10 mouse cellular contexts compared by ENCODE assay signal in the genomic region with DNA sequence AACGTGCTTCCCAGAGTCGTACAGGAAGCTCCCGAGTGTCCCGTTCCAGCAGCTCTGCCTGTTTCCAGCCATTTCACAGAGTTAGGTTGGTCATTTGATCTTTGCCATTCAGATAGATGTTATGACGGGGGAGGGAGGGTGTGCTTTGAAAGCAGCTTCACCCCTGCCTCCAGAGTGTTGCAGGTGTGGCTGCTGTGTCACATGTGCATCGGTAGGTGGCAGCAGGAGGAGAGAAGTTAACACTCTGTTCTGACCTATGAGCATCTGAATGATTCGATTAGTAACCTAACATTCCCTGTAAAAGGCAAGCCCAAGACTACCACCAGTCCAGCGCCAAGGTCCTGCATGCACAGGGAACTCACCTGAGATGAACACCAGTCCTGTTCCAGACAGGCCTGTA. TPM values are rescaled to one million over a fixed set of nuclear protein-coding genes. Genes with fewer than 3 reads are reported as not detected.
DNase-seq lines count a peak whose midpoint lies in the region; ATAC-seq lines count a peak whose summit lies in the region.
"Had no signal": no experiment of that assay in that cellular context is flagged by ENCODE, and none has a peak within 500 bp of the region (broad histone marks: within the 10 kb centered on the region; RNA-seq: fewer than 3 reads in every experiment).

No protein-coding gene starts in this region.

- WGBS in hindbrain, embryonic 11.5 days, result 52% methylated on average over 8 of the region's 8 CpGs
- 45% methylated on average over 8 of the region's 8 CpGs for WGBS in hindbrain, embryonic 16.5 days

- H3K9me3 ChIP-seq in hindbrain, embryonic 11.5 days (ENCODE audit: control insufficient read depth, low read length), result no peaks in the 10 kb centered on the region
- no peaks in the 10 kb centered on the region for H3K9me3 ChIP-seq in hindbrain, embryonic 16.5 days (ENCODE audit: control insufficient read depth, low read length)
- H3K9me3 ChIP-seq: liver, embryonic 13.5 days; stomach, embryonic 15.5 days had no signal

- H3K36me3 ChIP-seq in hindbrain, embryonic 11.5 days (ENCODE audit: control insufficient read depth, insufficient read depth, low read length), result no peaks in the 10 kb centered on the region
- H3K36me3 ChIP-seq in hindbrain, embryonic 16.5 days (ENCODE audit: control insufficient read depth, insufficient read depth, low read length), result no peaks in the 10 kb centered on the region
- H3K36me3 ChIP-seq: liver, embryonic 13.5 days; stomach, embryonic 15.5 days had no signal

- no peaks in the 10 kb centered on the region for H3K27me3 ChIP-seq in hindbrain, embryonic 11.5 days (ENCODE audit: control insufficient read depth, insufficient read depth, low read length)
- no peaks in the 10 kb centered on the region for H3K27me3 ChIP-seq in hindbrain, embryonic 16.5 days (replicated peaks; ENCODE audit: control insufficient read depth, insufficient read depth, low read length)
- H3K27me3 ChIP-seq: stomach, embryonic 15.5 days had no signal

- no peaks in the 10 kb centered on the region for H3K4me1 ChIP-seq in hindbrain, embryonic 11.5 days (replicated peaks; ENCODE audit: control insufficient read depth, insufficient read depth, low read length)
- no peaks in the 10 kb centered on the region for H3K4me1 ChIP-seq in hindbrain, embryonic 16.5 days (ENCODE audit: control insufficient read depth, insufficient read depth, low read depth, low read length)
- H3K4me1 ChIP-seq: stomach, embryonic 15.5 days had no signal

- no peak overlapping the region for H3K27ac ChIP-seq in hindbrain, embryonic 11.5 days (ENCODE audit: low read depth, low read length)
- no peak overlapping the region for H3K27ac ChIP-seq in hindbrain, embryonic 16.5 days (ENCODE audit: low read depth, low read length)
- H3K27ac ChIP-seq: liver, embryonic 13.5 days; stomach, embryonic 15.5 days had no signal

- no peak overlapping the region for H3K4me2 ChIP-seq in hindbrain, embryonic 11.5 days (replicated peaks; ENCODE audit: low read depth, low read length)
- H3K4me2 ChIP-seq in hindbrain, embryonic 16.5 days (ENCODE audit: low read length), result no peak overlapping the region
- H3K4me2 ChIP-seq: liver, embryonic 13.5 days; stomach, embryonic 15.5 days had no signal

- peak; percentile 42 for DNase-seq in hindbrain, embryonic 11.5 days (ENCODE audit: low spot score)
- peak; percentile 84 for DNase-seq in CD4-positive, CD25-positive, alpha-beta regulatory T cell, adult 2 months (ENCODE audit: low read depth, low spot score)
- DNase-seq in brain, adult 2 months (ENCODE audit: low read depth, low spot score), result peak; percentile 49
- DNase-seq in layer of hippocampus, adult 18-20 months (ENCODE audit: low spot score in 2 of 2), result no peak
- no peak for DNase-seq in gastrocnemius, adult 18-20 months (ENCODE audit: low spot score)
- DNase-seq: liver, embryonic 13.5 days had no signal

- H3K4me3 ChIP-seq in hindbrain, embryonic 11.5 days (ENCODE audit: low read depth, low read length), result no peak overlapping the region
- H3K4me3 ChIP-seq in hindbrain, embryonic 16.5 days (ENCODE audit: low read length), result no peak overlapping the region
- H3K4me3 ChIP-seq: liver, embryonic 13.5 days; stomach, embryonic 15.5 days had no signal

- H3K9ac ChIP-seq in hindbrain, embryonic 11.5 days (ENCODE audit: low read depth, low read length), result no peak overlapping the region
- H3K9ac ChIP-seq in hindbrain, embryonic 16.5 days (ENCODE audit: low read depth, low read length), result no peak overlapping the region
- H3K9ac ChIP-seq: liver, embryonic 13.5 days; stomach, embryonic 15.5 days had no signal

- ATAC-seq in hindbrain, embryonic 11.5 days (ENCODE audit: low FRiP score), result no peak
- no peak for ATAC-seq in hindbrain, embryonic 16.5 days
- peak; percentile 61 for ATAC-seq in megakaryocyte-erythroid progenitor cell, adult 5-6 weeks (replicated peaks; ENCODE audit: low FRiP score, low TSS enrichment, poor library complexity, severe bottlenecking)
- no peak for ATAC-seq in erythroid progenitor cell, adult 5-6 weeks (replicated peaks; ENCODE audit: low FRiP score, poor library complexity, severe bottlenecking)

RNA-seq across cellular contexts. Expression of a gene that starts 18.1 kb away (rescaled TPM):
- 34.5 and 39.4 TPM in 2 replicates for polyA plus RNA-seq in hindbrain, embryonic 11.5 days (2014; fragmentation: Nextera tagmentation; extraction: Ambion mirVana)
- 71.5 and 80.7 TPM in 2 replicates for polyA plus RNA-seq in hindbrain, embryonic 16.5 days (2015; fragmentation: Nextera tagmentation; extraction: Ambion mirVana)
- 35.5 and 56.9 TPM in 2 replicates for total RNA-seq in megakaryocyte-erythroid progenitor cell, adult 5-6 weeks (2014; fragmentation: Nextera tagmentation)
- 16.8 and 19.5 TPM in 2 replicates for total RNA-seq in megakaryocyte-erythroid progenitor cell, adult 5-6 weeks (2017)
- 10 to 100 TPM; 36.0 to 42.9 TPM for total RNA-seq in layer of hippocampus, adult 18-20 months (2021)
- 10 to 100 TPM in 1 of 2 experiments, 1 to 10 TPM in 1; 9.2 to 12.8 TPM for total RNA-seq in gastrocnemius, adult 18-20 months (2021)
- total RNA-seq in erythroid progenitor cell, adult 5-6 weeks (2015; ENCODE audit: low replicate concordance), result 4.2 and 20.9 TPM in 2 replicates
- total RNA-seq in erythroid progenitor cell, adult 5-6 weeks (2017; ENCODE audit: low replicate concordance), result 2.9 and 11.0 TPM in 2 replicates

RNA-seq across cellular contexts. Expression of a gene that starts 38.0 kb away (rescaled TPM):
- 35.9 and 37.8 TPM in 2 replicates for polyA plus RNA-seq in hindbrain, embryonic 11.5 days (2014; fragmentation: Nextera tagmentation; extraction: Ambion mirVana)
- polyA plus RNA-seq in hindbrain, embryonic 16.5 days (2015; fragmentation: Nextera tagmentation; extraction: Ambion mirVana), result 31.1 and 31.3 TPM in 2 replicates
- 13.4 and 16.4 TPM in 2 replicates for total RNA-seq in megakaryocyte-erythroid progenitor cell, adult 5-6 weeks (2014; fragmentation: Nextera tagmentation)
- total RNA-seq in megakaryocyte-erythroid progenitor cell, adult 5-6 weeks (2017), result 6.9 and 13.5 TPM in 2 replicates
- 1 to 10 TPM; 6.0 to 6.9 TPM for total RNA-seq in layer of hippocampus, adult 18-20 months (2021)
- total RNA-seq in gastrocnemius, adult 18-20 months (2021), result 1 to 10 TPM; 2.4 to 3.7 TPM
- 1.7 and 2.2 TPM in 2 replicates for total RNA-seq in erythroid progenitor cell, adult 5-6 weeks (2015; ENCODE audit: low replicate concordance)
- 0.90 and 6.9 TPM in 2 replicates for total RNA-seq in erythroid progenitor cell, adult 5-6 weeks (2017; ENCODE audit: low replicate concordance)

RNA-seq across cellular contexts. Expression of a gene that starts 45.1 kb away (rescaled TPM):
- polyA plus RNA-seq in hindbrain, embryonic 11.5 days (2014; fragmentation: Nextera tagmentation; extraction: Ambion mirVana), result 1.0 TPM in 1 of 2 replicates, not detected in the other
- 0.34 and 0.41 TPM in 2 replicates for polyA plus RNA-seq in hindbrain, embryonic 16.5 days (2015; fragmentation: Nextera tagmentation; extraction: Ambion mirVana)
- total RNA-seq in megakaryocyte-erythroid progenitor cell, adult 5-6 weeks (2014; fragmentation: Nextera tagmentation), result 8.3 TPM in 1 of 2 replicates, not detected in the other
- total RNA-seq in megakaryocyte-erythroid progenitor cell, adult 5-6 weeks (2017), result not detected in 2 replicates
- total RNA-seq in layer of hippocampus, adult 18-20 months (2021), result under 1 TPM; 0.33 to 0.35 TPM
- total RNA-seq in gastrocnemius, adult 18-20 months (2021), result not detected
- total RNA-seq in erythroid progenitor cell, adult 5-6 weeks (2015; ENCODE audit: low replicate concordance), result not detected in 2 replicates
- not detected in 2 replicates for total RNA-seq in erythroid progenitor cell, adult 5-6 weeks (2017; ENCODE audit: low replicate concordance)

RNA-seq across cellular contexts. Expression of a gene that starts 54.9 kb away (rescaled TPM):
- 0.60 and 1.7 TPM in 2 replicates for polyA plus RNA-seq in hindbrain, embryonic 11.5 days (2014; fragmentation: Nextera tagmentation; extraction: Ambion mirVana)
- polyA plus RNA-seq in hindbrain, embryonic 16.5 days (2015; fragmentation: Nextera tagmentation; extraction: Ambion mirVana), result 11.1 and 11.7 TPM in 2 replicates
- not detected in 2 replicates for total RNA-seq in megakaryocyte-erythroid progenitor cell, adult 5-6 weeks (2014; fragmentation: Nextera tagmentation)
- total RNA-seq in megakaryocyte-erythroid progenitor cell, adult 5-6 weeks (2017), result not detected in 2 replicates
- total RNA-seq in layer of hippocampus, adult 18-20 months (2021), result 1 to 10 TPM; 2.4 to 2.6 TPM
- total RNA-seq in gastrocnemius, adult 18-20 months (2021), result under 1 TPM; 0.30 to 1.00 TPM
- total RNA-seq in erythroid progenitor cell, adult 5-6 weeks (2015; ENCODE audit: low replicate concordance), result not detected in 2 replicates
- total RNA-seq in erythroid progenitor cell, adult 5-6 weeks (2017; ENCODE audit: low replicate concordance), result not detected in 2 replicates

Comparison
In these comparisons a context has a peak if more than half of its experiments do, and no peak if none do; other contexts are left out.
1. DNase-seq: peak in hindbrain, embryonic 11.5 days (single experiment), CD4-positive, CD25-positive, alpha-beta regulatory T cell, adult 2 months (single experiment) and brain, adult 2 months (single experiment); none in layer of hippocampus, adult 18-20 months (0 of 2) and gastrocnemius, adult 18-20 months (single experiment).